Mouse (Mus musculus) thymus, adult 18-20 months (tissue): ENCODE measurements around the gene Flt3.

Source experiments
- DNase-seq, 2 experiments: peaks; one replicate each; pipeline ENCODE4 v3.0.0; 2022; ENCODE audit warnings: mixed read lengths in 2 of 2

Flt3 gene

GRCm38 (mm10) chr5:147399843-147400504 lies at the start of gene Flt3:
Gene Flt3 (minus strand): TSS chr5:147400489.
- DNase-seq = no peak

- no peak for DNase-seq
These were observed 48.6 kb upstream of the Flt3 start for GRCm38 (mm10) chr5:147448933-147449332.

GRCm38 (mm10) chr5:147448526-147448925 lies 48.2 kb upstream of the Flt3 start:
- DNase-seq = peak in 1 of 2 experiments; percentile 17

GRCm38 (mm10) chr5:147445252-147445651 lies 45.0 kb upstream of the Flt3 start:
- DNase-seq = no peak

GRCm38 (mm10) chr5:147444757-147445156 lies 44.5 kb upstream of the Flt3 start:
- DNase-seq = no peak

- no peak for DNase-seq
These were observed 44.0 kb upstream of the Flt3 start for GRCm38 (mm10) chr5:147444298-147444697.

- no peak for DNase-seq
These were observed 42.5 kb upstream of the Flt3 start for GRCm38 (mm10) chr5:147442741-147443140.

- no peak for DNase-seq
These were observed 41.7 kb upstream of the Flt3 start for GRCm38 (mm10) chr5:147441979-147442378.

GRCm38 (mm10) chr5:147440996-147441507 lies 40.8 kb upstream of the Flt3 start:
- DNase-seq = no peak

- no peak for DNase-seq
These were observed 36.2 kb upstream of the Flt3 start for GRCm38 (mm10) chr5:147436491-147436890.

GRCm38 (mm10) chr5:147435751-147436150 lies 35.5 kb upstream of the Flt3 start:
- DNase-seq = no peak

- no peak for DNase-seq
These were observed 34.9 kb upstream of the Flt3 start for GRCm38 (mm10) chr5:147435224-147435623.

- no peak for DNase-seq
These were observed 32.6 kb upstream of the Flt3 start for GRCm38 (mm10) chr5:147432927-147433326.

GRCm38 (mm10) chr5:147430936-147431839 lies 30.9 kb upstream of the Flt3 start:
- peak; percentile 71 to 82 for DNase-seq

GRCm38 (mm10) chr5:147430361-147430935 lies 30.2 kb upstream of the Flt3 start:
- DNase-seq = peak; percentile 33 to 34

- peak; percentile 91 to 93 for DNase-seq
These were observed 29.4 kb upstream of the Flt3 start, which contains the start of gene Pan3 for GRCm38 (mm10) chr5:147429535-147430305. Gene Pan3 (plus strand): TSS chr5:147430161.

- DNase-seq = peak; percentile 48 to 74
These were observed 25.9 kb upstream of the Flt3 start for GRCm38 (mm10) chr5:147426048-147426805.

- DNase-seq = peak in 1 of 2 experiments; percentile 10
These were observed 23.3 kb upstream of the Flt3 start for GRCm38 (mm10) chr5:147423612-147424011.

- DNase-seq = peak; percentile 46 to 68
These were observed 18.3 kb upstream of the Flt3 start for GRCm38 (mm10) chr5:147418394-147419121.

- no peak for DNase-seq
These were observed 17.7 kb upstream of the Flt3 start for GRCm38 (mm10) chr5:147417986-147418385.

GRCm38 (mm10) chr5:147410585-147410984 lies 10.3 kb upstream of the Flt3 start:
- DNase-seq = no peak
